Mouse (Mus musculus) megakaryocyte, embryonic 14.5 days (primary cell): ENCODE measurements around the gene Fam173b.

Source experiments
- FLI1 ChIP-seq: IDR thresholded peaks from 2 replicates; pipeline ENCODE4 v1.6.1; 2012; ENCODE audit warnings: low read length, inconsistent platforms, mixed read lengths
- GATA1 ChIP-seq: IDR thresholded peaks from 3 replicates; pipeline ENCODE4 v1.6.1; 2012; ENCODE audit warnings: mixed read lengths, low read length, inconsistent platforms, borderline replicate concordance

DNA sequence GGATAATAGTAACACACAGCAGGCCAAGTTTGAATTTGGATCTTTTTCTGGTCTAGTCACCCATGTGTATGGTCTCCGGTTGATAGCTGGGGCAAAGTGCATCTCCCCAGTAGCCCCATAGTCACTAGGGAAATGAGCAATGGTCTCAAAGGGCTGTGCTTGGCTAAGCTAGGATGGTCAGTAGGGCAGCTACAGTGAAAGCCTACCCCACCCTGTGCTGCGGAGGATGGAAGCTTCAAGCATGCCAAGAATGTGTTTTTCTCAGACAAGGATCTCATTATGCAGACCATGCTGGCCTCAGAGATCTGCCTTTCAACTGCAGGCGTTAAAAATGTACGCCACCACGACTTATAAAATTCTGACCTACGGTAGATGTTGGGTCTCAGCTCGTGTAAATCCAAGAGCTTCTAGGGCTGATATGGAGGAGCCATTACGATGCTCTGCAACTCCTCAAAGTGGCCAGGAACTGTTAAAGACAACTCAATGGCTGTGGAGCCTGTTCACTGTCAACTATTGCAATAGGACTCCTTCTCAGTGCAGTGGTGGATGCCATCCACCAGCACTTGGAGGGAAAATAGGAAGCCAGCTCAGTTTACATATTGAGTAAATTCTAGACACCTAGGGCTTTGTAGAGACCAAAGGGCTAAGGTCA lies 12.5 kb upstream of the Fam173b start:
- TF ChIP-seq GATA1 (no peak), FLI1 (no peak)
